Mouse (Mus musculus) CH12.LX (cell line): ENCODE data around the gene Amh.

Experiments
- CTCF ChIP-seq, 2 experiments: IDR thresholded peaks in 1 of 2; conservative IDR thresholded peaks in 1 of 2; 2 replicates each; pipeline ENCODE4 v1.5.1; 2011 to 2012; ENCODE audit warnings: low read depth in 2 of 2, low read length in 2 of 2, improper control_type of control experiment in 1 of 2, inconsistent platforms in 1 of 2, mild to moderate bottlenecking in 1 of 2, moderate library complexity in 1 of 2
- E2F4 ChIP-seq: IDR thresholded peaks from 2 replicates; pipeline ENCODE4 v1.6.1; 2011; ENCODE audit warnings: low read depth, low read length, improper control_type of control experiment; ENCODE audit not compliant: insufficient replicate concordance
- HCFC1 ChIP-seq: IDR thresholded peaks from 2 replicates; pipeline ENCODE4 v1.6.1; 2012; ENCODE audit warnings: low read depth, mild to moderate bottlenecking, inconsistent platforms, low read length, improper control_type of control experiment
- JUND ChIP-seq: conservative IDR thresholded peaks from 2 replicates; pipeline ENCODE4 v1.6.1; 2011; ENCODE audit warnings: low read depth, low read length, improper control_type of control experiment
- MAX ChIP-seq: IDR thresholded peaks from 2 replicates; pipeline ENCODE4 v1.6.1; 2011; ENCODE audit warnings: low read length, improper control_type of control experiment
- MXI1 ChIP-seq: IDR thresholded peaks from 2 replicates; pipeline ENCODE4 v1.6.1; 2011; ENCODE audit warnings: mild to moderate bottlenecking, low read depth, low read length, improper control_type of control experiment
- NELFE ChIP-seq: IDR thresholded peaks from 2 replicates; pipeline ENCODE4 v1.6.1; 2011; ENCODE audit warnings: low read depth, low read length, improper control_type of control experiment
- NRF1 ChIP-seq: IDR thresholded peaks from 2 replicates; pipeline ENCODE4 v1.6.1; 2014; ENCODE audit warnings: low read depth, mild to moderate bottlenecking, inconsistent platforms, low read length, improper control_type of control experiment, moderate library complexity
- ZC3H11A ChIP-seq: IDR thresholded peaks from 2 replicates; pipeline ENCODE4 v1.6.1; 2012; ENCODE audit warnings: low read depth, mild to moderate bottlenecking, inconsistent platforms, low read length, improper control_type of control experiment
- ZKSCAN1 ChIP-seq: IDR thresholded peaks from 2 replicates; pipeline ENCODE4 v1.6.1; 2012; ENCODE audit warnings: low read depth, inconsistent platforms, low read length, improper control_type of control experiment, borderline replicate concordance

GRCm38 (mm10) chr10:80827870-80828420, 22.9 kb downstream of the Amh start:
- TF ChIP-seq E2F4 (no peak), MXI1 (no peak), NRF1 (no peak), CTCF (conservative IDR thresholded peaks at IDR 0.05 in 1 of 2, IDR thresholded peaks at IDR 0.05 in 1 of 2; ENCODE audit: low read depth in 2 of 2, low read length in 2 of 2) (no peak), ZKSCAN1 (no peak), HCFC1 (no peak), MAX (no peak), NELFE (no peak), ZC3H11A (no peak), JUND (no peak)
